Mouse (Mus musculus): ENCODE data around the gene 2410131K14Rik. TPM values are rescaled to one million over a fixed set of nuclear protein-coding genes. Genes with fewer than 3 reads are reported as not detected.

Gene 2410131K14Rik
- polyA plus RNA-seq, 1 experiment = 5.9 TPM

- no peaks in the 10 kb centered on the region for H3K79me2 ChIP-seq (ENCODE audit: control insufficient read depth, insufficient read depth)
- H3K4me3 ChIP-seq (ENCODE audit: insufficient read depth, poor library complexity, severe bottlenecking) = no peak overlapping the region
- H3K27me3 ChIP-seq (ENCODE audit: control insufficient read depth, insufficient read depth, insufficient read length) = no peaks in the 10 kb centered on the region
- no peaks in the 10 kb centered on the region for H3K79me3 ChIP-seq (ENCODE audit: low read depth)
- no peaks in the 10 kb centered on the region for H3K36me3 ChIP-seq (ENCODE audit: control insufficient read depth, insufficient read depth)
- no peak overlapping the region for H3ac ChIP-seq (ENCODE audit: control insufficient read depth, insufficient read length, low read depth)
- TF ChIP-seq CTCF (IDR thresholded peaks at IDR 0.05; ENCODE audit: control insufficient read depth, insufficient read depth, insufficient read length) (no peak), CEBPB (IDR thresholded peaks at IDR 0.05; ENCODE audit: low read depth) (no peak), MYOD1 (IDR thresholded peaks at IDR 0.05; ENCODE audit: control insufficient read depth, insufficient read length, low read depth) (no peak), MYOG (IDR thresholded peaks at IDR 0.05; ENCODE audit: control insufficient read depth, extremely low read depth, insufficient read length) (no peak), USF1 (IDR thresholded peaks at IDR 0.05; ENCODE audit: low read depth) (no peak), FOSL1 (IDR thresholded peaks at IDR 0.05; ENCODE audit: insufficient read depth, low read length, poor library complexity, severe bottlenecking) (no peak), MAX (IDR thresholded peaks at IDR 0.05) (no peak)
Observed at GRCm38 (mm10) chr5:118292476-118292875, 47.4 kb downstream of the 2410131K14Rik start.

- H3K4me3 ChIP-seq (ENCODE audit: insufficient read depth, poor library complexity, severe bottlenecking) = peak overlapping the region; percentile 18
- no peaks in the 10 kb centered on the region for H3K79me3 ChIP-seq (ENCODE audit: low read depth)
- TF ChIP-seq CTCF (IDR thresholded peaks at IDR 0.05; ENCODE audit: control insufficient read depth, insufficient read depth, insufficient read length) (no peak), CEBPB (IDR thresholded peaks at IDR 0.05; ENCODE audit: low read depth) (no peak), USF1 (IDR thresholded peaks at IDR 0.05; ENCODE audit: low read depth) (no peak), MAX (IDR thresholded peaks at IDR 0.05) (no peak), MYOD1 (IDR thresholded peaks at IDR 0.05; ENCODE audit: control insufficient read depth, insufficient read length, low read depth) (no peak), MYOG (IDR thresholded peaks at IDR 0.05; ENCODE audit: control insufficient read depth, extremely low read depth, insufficient read length) (no peak), FOSL1 (IDR thresholded peaks at IDR 0.05; ENCODE audit: insufficient read depth, low read length, poor library complexity, severe bottlenecking) (no peak)
- H3K27me3 ChIP-seq (ENCODE audit: control insufficient read depth, insufficient read depth, insufficient read length) = no peaks in the 10 kb centered on the region
- H3ac ChIP-seq (ENCODE audit: control insufficient read depth, insufficient read length, low read depth) = no peak overlapping the region
- H3K36me3 ChIP-seq (ENCODE audit: control insufficient read depth, insufficient read depth) = no peaks in the 10 kb centered on the region
- H3K79me2 ChIP-seq (ENCODE audit: control insufficient read depth, insufficient read depth) = no peaks in the 10 kb centered on the region
Observed at GRCm38 (mm10) chr5:118294086-118294864, 49.2 kb downstream of the 2410131K14Rik start.

- no peak overlapping the region for H3K4me3 ChIP-seq (ENCODE audit: insufficient read depth, poor library complexity, severe bottlenecking)
- no peaks in the 10 kb centered on the region for H3K36me3 ChIP-seq (ENCODE audit: control insufficient read depth, insufficient read depth)
- no peaks in the 10 kb centered on the region for H3K79me2 ChIP-seq (ENCODE audit: control insufficient read depth, insufficient read depth)
- no peak overlapping the region for H3ac ChIP-seq (ENCODE audit: control insufficient read depth, insufficient read length, low read depth)
- no peaks in the 10 kb centered on the region for H3K27me3 ChIP-seq (ENCODE audit: control insufficient read depth, insufficient read depth, insufficient read length)
- TF ChIP-seq CEBPB (IDR thresholded peaks at IDR 0.05; ENCODE audit: low read depth) (peak; percentile 90), CTCF (IDR thresholded peaks at IDR 0.05; ENCODE audit: control insufficient read depth, insufficient read depth, insufficient read length) (no peak), MYOG (IDR thresholded peaks at IDR 0.05; ENCODE audit: control insufficient read depth, extremely low read depth, insufficient read length) (no peak), FOSL1 (IDR thresholded peaks at IDR 0.05; ENCODE audit: insufficient read depth, low read length, poor library complexity, severe bottlenecking) (no peak)
- H3K79me3 ChIP-seq (ENCODE audit: low read depth) = no peaks in the 10 kb centered on the region
Observed at GRCm38 (mm10) chr5:118294865-118295258, 49.8 kb downstream of the 2410131K14Rik start.

- TF ChIP-seq FOSL1 (IDR thresholded peaks at IDR 0.05; ENCODE audit: insufficient read depth, low read length, poor library complexity, severe bottlenecking) (no peak), CTCF (IDR thresholded peaks at IDR 0.05; ENCODE audit: control insufficient read depth, insufficient read depth, insufficient read length) (no peak), CEBPB (IDR thresholded peaks at IDR 0.05; ENCODE audit: low read depth) (no peak), MYOD1 (IDR thresholded peaks at IDR 0.05; ENCODE audit: control insufficient read depth, insufficient read length, low read depth) (no peak), MYOG (IDR thresholded peaks at IDR 0.05; ENCODE audit: control insufficient read depth, extremely low read depth, insufficient read length) (no peak), MAX (IDR thresholded peaks at IDR 0.05) (no peak), USF1 (IDR thresholded peaks at IDR 0.05; ENCODE audit: low read depth) (no peak)
- Histone ChIP-seq H3K79me3 (ENCODE audit: low read depth) (no peaks in the 10 kb centered on the region), H3K79me2 (ENCODE audit: control insufficient read depth, insufficient read depth) (no peaks in the 10 kb centered on the region), H3K27me3 (ENCODE audit: control insufficient read depth, insufficient read depth, insufficient read length) (no peaks in the 10 kb centered on the region), H3K36me3 (ENCODE audit: control insufficient read depth, insufficient read depth) (no peaks in the 10 kb centered on the region), H3ac (ENCODE audit: control insufficient read depth, insufficient read length, low read depth) (no peak overlapping the region), H3K4me3 (ENCODE audit: insufficient read depth, poor library complexity, severe bottlenecking) (no peak overlapping the region)
Observed at GRCm38 (mm10) chr5:118297338-118297746, 52.3 kb downstream of the 2410131K14Rik start.

GRCm38 (mm10) chr5:118299720-118300400 lies 54.8 kb downstream of the 2410131K14Rik start:
- Histone ChIP-seq H3K27me3 (ENCODE audit: control insufficient read depth, insufficient read depth, insufficient read length) (peaks cover 8% of the 10 kb centered on the region), H3K36me3 (ENCODE audit: control insufficient read depth, insufficient read depth) (no peaks in the 10 kb centered on the region), H3K79me3 (ENCODE audit: low read depth) (no peaks in the 10 kb centered on the region), H3ac (ENCODE audit: control insufficient read depth, insufficient read length, low read depth) (no peak overlapping the region), H3K4me3 (ENCODE audit: insufficient read depth, poor library complexity, severe bottlenecking) (no peak overlapping the region), H3K79me2 (ENCODE audit: control insufficient read depth, insufficient read depth) (no peaks in the 10 kb centered on the region)
- TF ChIP-seq USF1 (IDR thresholded peaks at IDR 0.05; ENCODE audit: low read depth) (no peak), MAX (IDR thresholded peaks at IDR 0.05) (no peak), MYOD1 (IDR thresholded peaks at IDR 0.05; ENCODE audit: control insufficient read depth, insufficient read length, low read depth) (no peak), CTCF (IDR thresholded peaks at IDR 0.05; ENCODE audit: control insufficient read depth, insufficient read depth, insufficient read length) (no peak), FOSL1 (IDR thresholded peaks at IDR 0.05; ENCODE audit: insufficient read depth, low read length, poor library complexity, severe bottlenecking) (no peak), CEBPB (IDR thresholded peaks at IDR 0.05; ENCODE audit: low read depth) (no peak), MYOG (IDR thresholded peaks at IDR 0.05; ENCODE audit: control insufficient read depth, extremely low read depth, insufficient read length) (no peak)

Data from C2C12 (cell line).